Mouse (Mus musculus) erythroblast, embryonic 14.5 days (primary cell): ENCODE results near the gene Nav2.

Experiments used
- GATA1 ChIP-seq: IDR thresholded peaks from 2 replicates; pipeline ENCODE4 v1.6.1; 2012; ENCODE audit warnings: low read length, inconsistent platforms, mixed read lengths
- TAL1 ChIP-seq: IDR thresholded peaks from 3 replicates; pipeline ENCODE4 v1.6.1; 2012; ENCODE audit warnings: low read length, inconsistent platforms, mixed read lengths

GRCm38 (mm10) chr7:48908521-48909341 is at the start of gene Nav2:
- TF ChIP-seq TAL1 (no peak), GATA1 (no peak)
